Mouse (Mus musculus) midbrain, embryonic 10.5 days (tissue): ENCODE results near the gene Gm9767. TPM values are rescaled to one million over a fixed set of nuclear protein-coding genes. Genes with fewer than 3 reads are reported as not detected.

Experiments
- DNase-seq: peaks from one replicate; pipeline ENCODE4 v3.0.0-alpha.2; 2017; ENCODE audit warnings: low spot score
- H3K27ac ChIP-seq: fragments of 300-500 bp; sonication (generic); replicated peaks from 2 replicates; pipeline ENCODE4 v1.5.1; 2016; ENCODE audit warnings: mild to moderate bottlenecking
- H3K27me3 ChIP-seq: fragments of 300-500 bp; sonication (generic); 2 replicates; pipeline ENCODE4 v1.6.1; 2016; ENCODE audit warnings: low read depth, mild to moderate bottlenecking; ENCODE audit not compliant: poor library complexity, severe bottlenecking
- H3K36me3 ChIP-seq: fragments of 300-500 bp; sonication (generic); 2 replicates; pipeline ENCODE4 v1.6.1; 2016; ENCODE audit warnings: mild to moderate bottlenecking, moderate library complexity
- H3K4me1 ChIP-seq: fragments of 300-500 bp; sonication (generic); 2 replicates; pipeline ENCODE4 v1.6.1; 2016
- H3K4me3 ChIP-seq: fragments of 300-500 bp; sonication (generic); 2 replicates; pipeline ENCODE4 v1.5.1; 2016; ENCODE audit warnings: mild to moderate bottlenecking, moderate library complexity
- H3K9me3 ChIP-seq: fragments of 300-500 bp; sonication (generic); replicated peaks from 2 replicates; pipeline ENCODE4 v1.6.1; 2016; ENCODE audit warnings: mild to moderate bottlenecking
- WGBS: fragments of 180-500 bp; shearing (Covaris S2); methylation state at CpG from one replicate; pipeline ENCODE4 v1.1.7; 2016; 5-methylcytosine and 5-hydroxymethylcytosine counted together
- polyA plus RNA-seq: library from polyadenylated mRNA; unstranded; fragments of >200 nt; fragmentation: Nextera tagmentation; extraction: Ambion mirVana; gene quantifications from 2 replicates; pipeline ENCODE4 v1.2.1, GENCODE M21; 2016

Gm9767 gene
- polyA plus RNA-seq, 1 experiment from 2014 or later = not detected

DNA sequence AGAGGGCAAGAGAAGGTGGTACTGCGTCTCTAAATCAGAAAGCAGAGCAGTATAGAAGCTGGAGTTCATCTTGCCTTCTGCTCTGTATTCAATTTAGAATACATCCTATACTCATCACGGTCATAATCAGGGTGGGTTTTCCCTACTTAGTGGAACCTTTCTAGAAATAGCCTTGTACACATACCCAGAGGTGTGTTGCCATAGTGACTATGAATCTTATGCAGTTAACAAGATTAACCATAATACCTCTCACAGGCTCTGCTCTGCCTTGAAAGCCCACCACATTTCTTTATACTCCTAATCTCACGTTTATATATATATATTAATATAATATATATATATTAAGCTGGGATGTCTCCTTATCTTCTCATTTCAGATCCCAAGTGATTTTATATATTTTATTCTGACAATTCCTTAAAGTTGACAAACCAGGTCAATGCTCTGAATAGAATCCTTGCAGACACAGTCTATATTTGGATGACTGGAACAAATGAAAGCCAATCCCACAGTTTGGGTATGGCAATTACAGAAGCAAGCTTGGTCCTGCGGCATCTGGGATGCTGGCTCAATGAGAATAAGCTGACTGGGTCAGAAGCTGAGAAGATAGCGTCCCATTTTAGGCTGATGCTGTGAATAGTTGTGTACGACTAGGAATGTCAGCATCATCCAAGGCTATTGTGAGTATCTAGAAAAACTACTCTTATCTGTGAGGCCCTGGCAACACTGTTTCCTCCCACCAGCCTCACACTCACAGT lies 41.2 kb downstream of the Gm9767 start:
- no peaks in the 10 kb centered on the region for H3K36me3 ChIP-seq
- DNase-seq = no peak
- 92% methylated on average over 6 of the region's 6 CpGs for WGBS
- H3K9me3 ChIP-seq = no peaks in the 10 kb centered on the region
- H3K27ac ChIP-seq = no peak overlapping the region
- no peak overlapping the region for H3K4me3 ChIP-seq
- no peaks in the 10 kb centered on the region for H3K27me3 ChIP-seq
- H3K4me1 ChIP-seq = no peaks in the 10 kb centered on the region

DNA sequence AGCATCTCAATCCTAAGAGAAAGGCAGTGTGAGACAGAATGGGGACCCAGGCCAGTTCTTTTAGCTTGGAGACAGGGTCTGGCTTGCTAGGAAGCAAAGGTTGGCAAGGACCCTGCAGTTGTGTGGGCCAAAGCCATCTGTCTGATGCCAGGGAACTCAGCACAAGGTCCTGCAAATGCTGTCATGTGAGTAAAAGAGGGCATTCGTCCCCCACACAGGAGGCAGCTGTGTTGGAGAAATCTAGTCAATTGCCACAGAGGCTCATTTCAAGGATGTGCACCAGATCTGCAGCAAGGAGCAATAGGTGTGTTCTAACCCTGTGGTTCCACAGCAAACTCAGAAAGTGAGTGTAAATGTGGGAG lies 41.7 kb downstream of the Gm9767 start:
- no peak for DNase-seq
- 79% methylated on average over 1 of the region's 1 CpGs for WGBS

More for the DNA sequence above, 41.7 kb downstream of the Gm9767 start:
- H3K4me1 ChIP-seq = no peaks in the 10 kb centered on the region
- H3K36me3 ChIP-seq = no peaks in the 10 kb centered on the region
- no peaks in the 10 kb centered on the region for H3K27me3 ChIP-seq
- no peak overlapping the region for H3K4me3 ChIP-seq
- no peak overlapping the region for H3K27ac ChIP-seq
- H3K9me3 ChIP-seq = no peaks in the 10 kb centered on the region

Other genes starting within 250 kb of the Gm9767 start
- gene Tmem200a, start 797 bp downstream of the Gm9767 start, polyA plus RNA-seq = 4.2 and 10.0 TPM in 2 replicates
- 0.22 TPM in 1 of 2 replicates, not detected in the other for gene Samd3, start 151.5 kb downstream of the Gm9767 start, polyA plus RNA-seq